Mouse (Mus musculus): ENCODE results near the gene Map3k21.

Map3k21 gene

DNA sequence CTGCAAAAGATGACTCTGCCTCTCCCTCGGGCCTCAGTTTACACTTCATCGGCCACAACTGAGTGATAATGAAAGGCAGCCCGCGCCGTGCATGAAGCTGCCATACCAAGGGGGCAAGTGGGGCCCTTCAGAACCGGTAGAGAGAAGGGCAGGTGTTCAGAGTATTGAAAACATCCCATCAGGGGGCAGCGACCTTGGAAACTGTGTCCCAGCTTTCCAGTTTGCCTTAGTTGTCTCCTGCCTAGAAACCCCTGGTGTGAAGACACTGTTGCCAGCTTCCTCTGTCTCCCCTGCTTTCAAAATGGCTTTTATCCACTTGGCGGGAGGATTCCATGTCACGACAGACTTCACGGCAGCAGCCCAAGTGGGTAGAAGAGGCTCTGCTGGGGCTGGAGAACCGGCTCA lies 53.6 kb downstream of the Map3k21 start:
- no peak for DNase-seq (ENCODE audit: extremely low read depth, low read depth, low spot score)

DNA sequence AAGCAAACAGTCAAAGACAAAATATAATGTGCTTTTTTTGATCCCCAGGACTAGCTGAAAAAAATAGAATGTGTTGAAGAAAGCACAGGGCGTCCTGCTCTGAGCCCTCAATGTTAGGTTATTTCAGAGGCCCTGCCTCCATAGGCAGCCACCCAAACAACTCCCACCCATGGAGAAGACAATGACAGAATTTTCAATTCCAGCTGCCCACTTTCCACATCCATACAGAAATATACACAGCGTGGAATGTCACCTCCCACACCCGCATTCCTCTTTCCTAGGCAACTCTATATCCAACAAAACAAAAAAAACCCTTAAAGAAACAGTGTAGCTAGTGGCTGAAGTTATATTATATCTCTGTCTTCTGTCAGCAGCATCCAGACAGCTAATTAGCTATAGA lies 61.1 kb downstream of the Map3k21 start:
- DNase-seq (ENCODE audit: extremely low read depth, low read depth, low spot score): no peak

DNA sequence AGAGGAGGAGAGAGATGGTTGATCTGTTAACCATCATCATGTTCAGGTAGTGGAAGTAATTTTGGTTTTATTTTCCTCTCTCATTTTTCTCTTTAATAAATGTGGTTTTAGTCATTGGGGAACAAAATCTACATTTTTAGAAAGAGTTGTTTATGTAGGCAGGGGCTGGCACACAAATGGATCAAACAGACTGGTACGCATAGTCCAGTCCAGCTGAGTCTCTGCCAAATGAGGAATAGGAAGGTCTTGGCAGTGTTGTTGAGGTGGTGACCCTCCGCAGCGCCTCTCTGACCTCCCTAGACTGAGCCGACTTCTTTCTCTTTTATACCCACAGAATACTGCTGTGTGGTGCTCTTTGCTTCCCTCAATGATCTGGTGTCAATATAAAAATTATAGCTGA lies 65.7 kb downstream of the Map3k21 start:
- no peak for DNase-seq (ENCODE audit: extremely low read depth, low read depth, low spot score)

DNA sequence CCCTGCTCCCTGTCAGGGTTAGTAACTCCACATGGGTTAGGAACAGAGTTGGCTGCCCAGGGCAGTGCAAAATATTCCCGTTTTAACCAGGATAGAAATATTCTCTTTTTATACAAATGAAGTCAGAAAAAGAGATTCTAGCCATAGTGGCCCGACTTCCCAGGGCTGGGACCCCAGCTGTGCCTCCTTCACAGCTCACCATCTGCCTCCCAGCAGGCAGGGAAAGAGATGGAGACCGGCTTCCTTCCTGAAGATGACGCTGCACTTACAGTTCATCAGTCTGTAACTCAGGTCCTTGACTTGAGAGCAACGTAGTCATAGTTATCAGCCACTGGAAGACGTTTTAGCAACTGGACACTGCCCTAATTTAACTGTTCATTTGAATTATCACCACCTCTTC lies 70.6 kb downstream of the Map3k21 start:
- no peak for DNase-seq (ENCODE audit: extremely low read depth, low read depth, low spot score)

DNA sequence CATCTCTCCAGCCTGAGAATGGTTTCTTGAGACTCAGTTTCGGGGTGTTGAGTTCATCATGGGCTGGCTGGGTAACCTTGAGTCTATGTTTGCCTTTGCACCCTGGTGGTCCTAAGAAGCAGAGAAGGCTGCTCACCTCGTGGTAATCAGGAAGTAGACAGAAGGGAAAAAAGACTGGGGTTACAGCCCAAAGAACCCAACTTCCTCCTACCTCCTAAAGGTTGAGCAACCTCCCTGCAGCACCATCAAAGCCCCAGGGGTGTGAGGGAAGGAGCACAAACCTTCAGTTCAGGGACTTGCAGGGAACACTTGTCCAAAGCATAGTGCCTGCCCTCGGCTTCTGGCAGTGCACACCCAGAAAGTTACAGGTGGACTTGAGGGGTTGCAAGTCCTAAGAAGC lies 73.3 kb downstream of the Map3k21 start:
- DNase-seq (ENCODE audit: extremely low read depth, low read depth, low spot score): peak; percentile 45

DNA sequence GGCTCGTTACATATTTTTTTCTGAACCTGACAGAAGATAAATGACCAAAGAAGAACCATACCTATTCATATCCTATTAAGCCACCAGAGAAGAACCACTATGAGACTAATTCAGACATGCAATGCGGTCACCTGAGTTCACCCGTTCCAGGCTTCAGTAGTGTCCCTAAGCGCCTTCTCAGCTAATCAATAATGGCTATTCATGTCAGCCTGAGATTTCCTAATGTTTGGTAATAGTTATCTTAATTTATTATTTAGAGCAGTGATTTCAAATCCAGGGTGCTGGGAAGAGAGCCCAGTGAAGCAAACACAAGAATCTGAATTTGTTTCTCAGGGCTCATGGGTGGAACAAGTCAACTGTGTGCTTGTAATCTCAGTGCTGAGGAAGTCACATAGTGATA lies 73.9 kb downstream of the Map3k21 start:
- DNase-seq (ENCODE audit: extremely low read depth, low read depth, low spot score): no peak

DNA sequence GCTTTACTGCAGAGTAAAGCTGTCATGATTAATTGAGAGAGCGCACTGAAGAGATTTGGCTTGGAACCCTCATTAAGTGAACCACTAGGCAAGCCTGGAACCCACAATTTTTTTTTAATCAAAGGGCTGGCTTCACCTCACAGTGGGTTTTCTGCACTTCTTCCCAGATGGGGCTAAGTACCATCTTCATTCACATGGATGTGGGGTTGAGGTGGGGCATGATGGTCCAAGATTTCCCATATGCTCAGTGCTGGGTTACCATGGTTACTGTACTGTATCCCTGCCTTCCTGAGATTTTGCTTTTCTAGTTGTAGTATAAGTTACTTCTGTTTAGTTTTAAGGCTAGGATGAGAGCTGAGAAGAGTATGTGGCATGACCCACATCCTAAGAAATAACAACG lies 75.1 kb downstream of the Map3k21 start:
- DNase-seq (ENCODE audit: extremely low read depth, low read depth, low spot score): no peak

DNA sequence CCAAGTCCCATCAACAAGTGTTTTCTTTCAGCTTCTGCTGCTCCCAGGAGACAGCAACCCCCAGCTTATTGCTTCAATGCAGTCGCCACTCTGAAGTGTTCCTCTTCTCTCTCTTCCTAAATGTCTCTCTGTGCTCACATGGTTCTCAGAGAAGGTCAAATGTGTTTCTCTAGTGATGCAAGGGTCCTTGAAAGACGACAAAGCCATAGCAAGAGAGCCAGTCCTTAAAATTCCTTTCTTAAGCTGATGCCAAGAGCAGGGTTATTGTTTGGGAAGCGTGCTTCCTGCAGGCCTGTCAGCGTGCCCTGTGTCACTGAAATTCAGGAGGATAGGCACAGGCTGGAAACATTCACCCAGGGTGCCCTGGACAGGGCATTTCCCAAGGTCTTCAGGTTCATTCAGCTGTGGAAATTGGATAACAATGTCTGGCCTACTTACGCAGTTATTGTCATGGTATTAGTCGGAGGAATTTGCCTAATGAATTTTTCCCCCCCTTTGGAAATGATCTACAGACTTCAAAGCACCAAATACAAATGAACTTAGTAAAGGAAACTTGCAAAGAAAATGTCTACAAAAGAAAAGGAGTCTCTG lies 76.8 kb downstream of the Map3k21 start:
- DNase-seq (ENCODE audit: extremely low read depth, low read depth, low spot score): no peak

DNA sequence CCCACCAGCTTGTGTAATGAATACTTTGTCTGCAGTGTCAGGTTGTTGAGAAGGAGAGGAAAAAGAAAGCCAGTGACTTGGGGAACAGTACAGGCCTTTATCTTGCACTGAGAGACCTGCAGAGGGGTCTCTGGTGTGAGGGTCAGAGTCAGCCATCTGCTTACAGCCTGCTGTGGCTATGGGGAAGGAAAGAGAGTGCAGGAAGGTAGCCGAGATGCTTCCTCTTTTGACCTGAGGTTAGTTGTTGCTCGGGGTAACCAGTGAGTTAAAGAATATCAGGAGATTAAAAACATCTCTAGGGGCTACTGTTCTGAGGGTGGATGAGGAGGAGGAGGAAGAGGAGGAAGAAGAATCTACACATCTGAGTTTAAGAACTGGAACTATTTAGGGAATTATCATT lies 77.7 kb downstream of the Map3k21 start:
- no peak for DNase-seq (ENCODE audit: extremely low read depth, low read depth, low spot score)

DNA sequence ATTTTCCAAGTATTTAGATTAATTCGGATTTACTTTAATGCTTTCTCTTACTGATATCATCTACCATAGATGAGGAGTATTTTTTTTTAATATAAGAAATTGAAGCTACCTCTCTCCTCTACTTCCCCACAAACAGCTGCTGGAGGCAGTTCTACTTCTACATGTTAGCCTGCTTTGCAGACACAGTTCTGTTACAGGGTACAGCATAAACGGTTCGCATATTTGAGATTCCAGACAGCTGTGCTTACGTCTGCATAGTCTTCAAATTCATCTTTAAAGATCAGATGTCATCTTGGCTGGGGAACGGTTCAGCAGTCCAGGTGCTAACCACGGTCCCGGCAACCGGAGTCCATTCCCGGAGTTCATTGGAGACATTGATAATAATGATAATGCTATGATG lies 83.4 kb downstream of the Map3k21 start:
- no peak for DNase-seq (ENCODE audit: extremely low read depth, low read depth, low spot score)

DNA sequence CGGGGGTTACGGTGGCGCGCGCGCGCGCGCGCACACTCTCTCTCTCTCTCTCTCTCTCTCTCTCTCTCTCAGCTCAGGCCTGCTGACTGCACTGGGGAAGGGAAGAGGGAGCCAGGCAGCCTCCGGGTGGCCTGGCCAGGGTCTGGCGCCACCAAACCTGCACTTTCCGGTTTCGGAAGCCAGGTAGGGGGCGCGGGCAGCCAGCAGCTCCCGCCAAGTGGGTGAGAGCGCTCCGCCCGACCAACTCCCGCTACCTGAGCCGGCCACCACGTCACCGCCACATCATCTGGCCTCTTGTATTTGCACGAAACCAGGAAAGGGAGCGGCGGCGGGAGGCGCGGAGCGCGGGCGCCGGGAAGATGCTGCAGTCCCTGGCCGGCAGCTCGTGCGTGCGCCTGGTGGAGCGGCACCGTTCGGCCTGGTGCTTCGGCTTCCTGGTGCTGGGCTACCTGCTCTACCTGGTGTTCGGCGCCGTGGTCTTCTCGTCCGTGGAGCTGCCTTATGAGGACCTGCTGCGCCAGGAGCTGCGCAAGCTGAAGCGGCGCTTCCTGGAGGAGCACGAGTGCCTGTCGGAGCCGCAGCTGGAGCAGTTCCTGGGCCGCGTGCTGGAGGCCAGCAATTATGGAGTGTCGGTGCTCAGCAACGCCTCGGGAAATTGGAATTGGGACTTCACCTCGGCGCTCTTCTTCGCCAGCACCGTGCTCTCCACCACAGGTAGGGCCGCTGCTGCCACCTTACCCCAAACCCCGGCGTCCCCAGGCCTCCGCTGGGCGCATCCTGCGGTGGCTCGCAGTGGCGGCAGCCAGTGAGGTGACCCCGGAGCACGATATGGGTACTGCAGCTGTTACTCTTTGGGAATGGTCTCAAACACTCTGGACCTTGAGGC lies 85.1 kb downstream of the Map3k21 start, which contains the start of gene Kcnk1:
TSS of gene Kcnk1 (plus strand) at position 70 of the 886 bp plus-strand sequence.
- DNase-seq (ENCODE audit: extremely low read depth, low read depth, low spot score): no peak

DNA sequence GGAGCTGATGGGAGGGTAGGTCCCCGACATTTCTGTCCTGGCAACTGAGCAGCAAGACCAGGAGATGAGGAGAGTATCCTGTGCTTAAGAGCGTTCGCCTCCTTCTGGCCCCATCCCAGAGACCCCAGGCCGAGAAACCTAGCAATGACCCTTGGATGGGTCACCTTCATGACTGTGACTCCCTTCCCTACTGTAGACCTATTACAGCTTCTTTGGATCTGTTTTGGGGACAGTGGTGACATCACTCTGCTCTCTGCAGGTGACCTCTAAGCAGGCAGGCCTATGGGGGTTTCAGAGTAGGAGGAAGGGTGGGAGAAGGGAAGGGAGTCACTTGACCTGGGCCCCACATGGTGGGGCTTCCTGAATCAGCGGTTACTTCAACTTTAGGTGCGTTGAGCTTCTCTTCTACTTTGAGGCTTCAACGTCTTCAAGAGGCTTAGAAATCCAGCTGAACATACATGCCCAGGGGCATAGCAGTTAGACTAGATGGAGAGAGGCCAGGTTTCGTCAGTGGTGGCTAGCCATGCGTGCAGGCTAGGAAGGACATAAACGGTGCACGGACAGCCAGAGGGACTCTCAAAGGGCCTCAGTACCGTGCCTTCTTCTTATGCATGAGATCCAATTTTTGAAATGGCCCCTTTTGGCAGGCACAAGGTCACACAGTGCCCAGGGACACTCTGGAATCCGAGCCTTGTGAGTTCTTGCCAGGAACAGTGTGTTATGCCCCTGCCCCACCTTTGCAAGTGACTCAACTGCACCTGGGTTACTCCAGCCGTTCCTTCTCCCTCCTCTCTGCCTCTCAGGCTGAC lies 86.0 kb downstream of the Map3k21 start:
- DNase-seq (ENCODE audit: extremely low read depth, low read depth, low spot score): peak; percentile 82

DNA sequence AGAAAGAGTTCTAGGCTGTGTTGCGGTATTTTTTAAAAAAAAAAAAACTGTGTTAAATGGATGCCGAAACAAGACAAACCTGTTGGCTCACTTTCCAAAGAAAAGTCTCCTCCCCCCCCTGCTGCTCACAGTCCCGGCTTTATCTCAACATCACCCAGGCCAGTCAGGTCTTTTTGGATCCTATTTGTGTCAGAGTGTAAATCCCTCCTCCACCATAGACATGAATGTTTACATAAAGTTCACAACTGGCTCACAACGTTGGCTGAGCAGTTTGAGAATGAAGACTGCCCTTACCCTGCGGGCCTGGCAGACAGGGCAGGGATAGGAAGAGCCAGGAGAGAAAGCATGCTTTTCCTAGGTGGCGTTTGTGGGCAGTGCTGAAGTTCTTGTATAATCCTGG lies 86.7 kb downstream of the Map3k21 start:
- DNase-seq (ENCODE audit: extremely low read depth, low read depth, low spot score): peak; percentile 95
